Mouse (Mus musculus) intestine, postnatal 0 days (tissue): ENCODE measurements around the gene L1td1. TPM values are rescaled to one million over a fixed set of nuclear protein-coding genes. Genes with fewer than 3 reads are reported as not detected.

ENCODE experiments used
- ATAC-seq: fragments of 200-750 bp; cut with Nextera tagmentation; 2 replicates; pipeline ENCODE4 v1.8.0; 2017; ENCODE audit warnings: mild to moderate bottlenecking, moderate TSS enrichment, moderate library complexity
- H3K27ac ChIP-seq: fragments of 300-500 bp; sonication (generic); 2 replicates; pipeline ENCODE4 v1.5.1; 2014; ENCODE audit warnings: mild to moderate bottlenecking, low read depth, low read length, moderate library complexity
- H3K27me3 ChIP-seq: fragments of 300-500 bp; sonication (generic); replicated peaks from 2 replicates; pipeline ENCODE4 v1.6.1; 2014; ENCODE audit warnings: low read length, mixed read lengths; ENCODE audit not compliant: control insufficient read depth, insufficient read depth
- H3K36me3 ChIP-seq: fragments of 300-500 bp; sonication (generic); 2 replicates; pipeline ENCODE4 v1.6.1; 2014; ENCODE audit warnings: mild to moderate bottlenecking, moderate library complexity; ENCODE audit not compliant: control insufficient read depth, insufficient read depth
- H3K4me1 ChIP-seq: fragments of 300-500 bp; sonication (generic); replicated peaks from 2 replicates; pipeline ENCODE4 v1.6.1; 2014; ENCODE audit warnings: antibody characterized with exemption, low read length, mixed read lengths; ENCODE audit not compliant: control insufficient read depth, insufficient read depth
- H3K4me2 ChIP-seq: fragments of 300-500 bp; sonication (generic); replicated peaks from 2 replicates; pipeline ENCODE4 v1.6.1; 2014; ENCODE audit warnings: low read depth, mild to moderate bottlenecking, moderate library complexity
- H3K4me3 ChIP-seq: fragments of 300-500 bp; sonication (generic); 2 replicates; pipeline ENCODE4 v1.5.1; 2014; ENCODE audit warnings: low read depth, low read length
- H3K9ac ChIP-seq: fragments of 300-500 bp; sonication (generic); 2 replicates; pipeline ENCODE4 v1.6.1; 2014; ENCODE audit warnings: mild to moderate bottlenecking, low read depth, low read length
- H3K9me3 ChIP-seq: fragments of 300-500 bp; sonication (generic); 2 replicates; pipeline ENCODE4 v1.6.1; 2016; ENCODE audit warnings: mixed run types; ENCODE audit not compliant: control insufficient read depth
- CTCF ChIP-seq: sonication (generic); IDR thresholded peaks from 2 replicates; pipeline ENCODE4 v1.5.1; 2016; ENCODE audit warnings: low read depth, mild to moderate bottlenecking, control low read depth, antibody characterized with exemption, moderate library complexity
- WGBS: fragments of 180-500 bp; shearing (Covaris S2); extraction: QIAGEN DNeasy Blood & Tissue Kit; methylation state at CpG from one replicate; pipeline ENCODE4 v1.1.7; 2014; 5-methylcytosine and 5-hydroxymethylcytosine counted together
- polyA plus RNA-seq: library from polyadenylated mRNA; unstranded; fragments of >200 nt; fragmentation: Nextera tagmentation; extraction: Ambion mirVana; gene quantifications from 2 replicates; pipeline ENCODE4 v1.2.1, GENCODE M21; 2015

The L1td1 gene
- polyA plus RNA-seq, 1 experiment from 2014 or later = not detected

- 74% methylated on average over 4 of the region's 4 CpGs for WGBS
- H3K9ac ChIP-seq = no peak overlapping the region
- no peak for TF ChIP-seq CTCF
- H3K27me3 ChIP-seq = no peaks in the 10 kb centered on the region
- no peak overlapping the region for H3K4me3 ChIP-seq
- H3K4me1 ChIP-seq = no peaks in the 10 kb centered on the region
- no peaks in the 10 kb centered on the region for H3K36me3 ChIP-seq
- H3K4me2 ChIP-seq = no peak overlapping the region
- H3K27ac ChIP-seq = no peak overlapping the region
- no peak for ATAC-seq
- H3K9me3 ChIP-seq = 0 out of 2 replicates have a peak, but pooled peaks cover 2% of the 10 kb centered on the region
Observed at GRCm38 (mm10) chr4:98754456-98754855, 27.9 kb downstream of the L1td1 start.

DNA sequence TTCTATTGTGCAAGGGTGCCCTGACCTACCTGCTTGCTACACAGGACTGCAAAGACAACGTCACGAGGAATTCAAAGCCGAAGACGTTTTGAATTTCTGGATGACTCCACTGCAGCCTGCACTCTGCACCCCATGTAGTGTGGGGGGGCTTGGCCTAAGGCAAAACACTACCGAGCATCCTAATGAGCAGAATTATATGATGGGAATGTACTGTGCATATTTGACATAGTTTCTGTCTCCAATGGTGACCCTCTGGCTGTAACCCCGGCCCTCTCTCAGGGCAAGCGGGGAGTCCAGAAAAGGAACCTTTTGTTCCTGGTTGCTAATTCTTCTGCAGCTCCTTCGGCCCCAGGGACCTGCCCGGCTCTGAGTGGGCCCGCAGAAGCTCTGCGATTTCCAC lies 29.6 kb downstream of the L1td1 start:
- no peak overlapping the region for H3K4me2 ChIP-seq
- no peak overlapping the region for H3K9ac ChIP-seq
- H3K27ac ChIP-seq = no peak overlapping the region
- no peaks in the 10 kb centered on the region for H3K4me1 ChIP-seq
- TF ChIP-seq CTCF = no peak
- H3K27me3 ChIP-seq = no peaks in the 10 kb centered on the region
- H3K9me3 ChIP-seq = 0 out of 2 replicates have a peak, but pooled peaks cover 2% of the 10 kb centered on the region
- no peak overlapping the region for H3K4me3 ChIP-seq
- no peaks in the 10 kb centered on the region for H3K36me3 ChIP-seq
- ATAC-seq = no peak
- WGBS = 74% methylated on average over 11 of the region's 11 CpGs

GRCm38 (mm10) chr4:98758012-98758821 lies 31.7 kb downstream of the L1td1 start:
- Histone ChIP-seq H3K36me3 (no peaks in the 10 kb centered on the region), H3K27ac (no peak overlapping the region), H3K4me3 (no peak overlapping the region), H3K4me2 (no peak overlapping the region), H3K4me1 (no peaks in the 10 kb centered on the region), H3K9ac (no peak overlapping the region), H3K27me3 (no peaks in the 10 kb centered on the region), H3K9me3 (no peaks in the 10 kb centered on the region)
- no peak for TF ChIP-seq CTCF
- 48% methylated on average over 4 of the region's 4 CpGs for WGBS
- ATAC-seq = no peak

DNA sequence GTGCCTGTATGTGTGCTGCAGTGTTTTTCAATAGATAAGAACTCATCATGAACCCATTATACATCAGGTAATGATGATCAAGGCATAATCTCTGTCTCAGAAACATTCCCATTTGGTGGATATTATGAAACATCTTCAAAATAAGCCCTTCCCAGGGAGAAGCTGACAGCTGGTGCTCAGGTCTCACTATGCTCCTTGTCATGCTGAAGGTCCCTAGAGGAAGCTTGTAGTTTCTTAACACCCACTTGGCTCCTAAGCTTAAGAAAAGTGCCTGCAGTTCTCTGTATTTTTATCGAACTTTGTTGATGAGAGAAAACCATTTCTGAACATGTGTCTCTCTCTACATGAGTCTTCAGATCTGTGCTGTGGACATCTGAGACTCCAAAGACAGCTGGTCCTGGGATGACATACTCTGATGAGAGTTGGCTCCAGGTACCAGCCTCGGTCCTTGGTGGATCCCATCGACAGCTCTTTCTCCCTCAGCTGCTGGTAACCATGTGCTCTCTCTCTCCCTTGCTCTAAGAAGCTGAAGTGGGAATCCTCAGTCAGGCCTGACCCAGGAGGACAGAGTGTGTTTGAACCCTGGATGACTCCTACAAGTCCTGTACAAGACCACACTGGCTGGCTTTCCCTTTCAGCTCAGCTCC lies 32.5 kb downstream of the L1td1 start:
- WGBS = 69% methylated on average over 3 of the region's 3 CpGs

GRCm38 (mm10) chr4:98767134-98768133 lies 40.9 kb downstream of the L1td1 start:
- Histone ChIP-seq H3K4me2 (no peak overlapping the region), H3K36me3 (no peaks in the 10 kb centered on the region), H3K4me3 (no peak overlapping the region), H3K27ac (no peak overlapping the region), H3K27me3 (no peaks in the 10 kb centered on the region), H3K4me1 (no peaks in the 10 kb centered on the region), H3K9ac (no peak overlapping the region), H3K9me3 (no peaks in the 10 kb centered on the region)
- WGBS = 54% methylated on average over 14 of the region's 14 CpGs
- no peak for ATAC-seq
- TF ChIP-seq CTCF = no peak

More for the DNA sequence above, 32.5 kb downstream of the L1td1 start:
- no peak overlapping the region for H3K4me2 ChIP-seq
- H3K9ac ChIP-seq = no peak overlapping the region
- H3K36me3 ChIP-seq = no peaks in the 10 kb centered on the region
- no peak for TF ChIP-seq CTCF
- no peaks in the 10 kb centered on the region for H3K4me1 ChIP-seq
- no peak overlapping the region for H3K27ac ChIP-seq
- H3K27me3 ChIP-seq = no peaks in the 10 kb centered on the region
- ATAC-seq = no peak
- H3K4me3 ChIP-seq = no peak overlapping the region
- H3K9me3 ChIP-seq = no peaks in the 10 kb centered on the region

- no peak for ATAC-seq
- Histone ChIP-seq H3K27ac (no peak overlapping the region), H3K4me3 (no peak overlapping the region), H3K4me1 (no peaks in the 10 kb centered on the region), H3K27me3 (no peaks in the 10 kb centered on the region), H3K9me3 (no peaks in the 10 kb centered on the region), H3K4me2 (no peak overlapping the region), H3K36me3 (no peaks in the 10 kb centered on the region), H3K9ac (no peak overlapping the region)
- no peak for TF ChIP-seq CTCF
- WGBS = 86% methylated on average over 5 of the region's 5 CpGs
Observed at GRCm38 (mm10) chr4:98773785-98774184, 47.3 kb downstream of the L1td1 start.
